Mouse (Mus musculus): ENCODE measurements at regions not wholly inside any gene's neighbourhood (a gene's known extent, or its start where the extent isn't known, plus 50 kb on each side); places are given as distances from the start of the nearest gene placed in this dataset.

DNA sequence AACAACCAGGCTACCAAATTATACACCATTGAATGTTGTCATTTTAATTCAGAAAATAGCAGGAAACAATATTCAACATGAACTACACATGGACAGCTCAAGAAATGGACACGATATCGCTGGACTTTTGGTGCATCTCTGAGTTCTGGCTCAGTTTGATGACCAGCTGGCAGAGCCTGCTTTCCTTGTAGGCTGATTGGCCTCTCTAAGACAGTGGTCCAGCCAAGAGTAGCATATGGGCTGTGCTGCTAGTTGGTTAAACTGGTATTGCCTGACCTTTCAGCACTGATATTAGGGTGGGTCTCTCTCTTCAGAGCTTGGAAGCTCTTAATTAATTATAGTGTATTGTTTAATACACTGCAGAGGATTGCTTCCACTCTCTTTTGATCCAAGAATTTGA lies 705.8 kb upstream of the Ddx18 start:
- no peak for DNase-seq (ENCODE audit: low read depth, low spot score)

DNA sequence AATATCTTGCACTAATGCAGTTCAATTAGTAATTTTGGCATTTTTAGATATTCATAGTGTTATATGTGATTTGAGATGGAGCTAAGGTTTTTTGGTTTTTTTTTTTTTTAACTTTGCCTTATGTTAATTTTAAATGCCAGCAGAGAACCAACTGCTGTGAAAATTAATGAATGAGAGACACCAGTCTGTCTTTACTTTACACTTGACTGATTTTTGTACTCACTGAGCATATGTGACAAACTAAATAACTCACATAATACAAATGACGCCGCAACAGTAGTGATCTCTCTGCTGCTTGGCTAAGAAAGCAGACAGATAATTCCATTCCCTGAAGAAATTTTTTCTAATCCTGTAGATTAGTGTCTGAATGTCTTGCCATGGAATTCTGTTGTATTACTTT lies 675.2 kb upstream of the Ddx18 start:
- no peak for DNase-seq (ENCODE audit: low read depth, low spot score)

DNA sequence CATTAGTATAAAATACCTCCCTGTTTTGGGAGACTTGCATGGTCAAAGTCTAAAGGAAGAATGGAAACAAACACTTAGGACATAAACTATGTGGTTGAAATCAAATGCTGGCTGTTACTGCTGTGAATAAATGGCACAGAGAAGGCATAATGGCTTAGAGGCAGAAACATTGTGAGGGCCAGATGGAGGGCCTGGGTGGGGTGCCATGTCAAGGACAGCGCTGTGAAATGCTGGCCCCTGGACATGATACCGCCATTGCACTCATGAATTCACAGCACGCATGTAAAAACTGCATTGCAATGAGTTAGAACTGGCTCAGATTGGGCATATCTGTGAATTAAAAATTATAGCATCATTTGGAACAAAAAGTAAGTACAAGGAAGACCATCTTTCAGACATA lies 673.7 kb upstream of the Ddx18 start:
- no peak for DNase-seq (ENCODE audit: low read depth, low spot score)

DNA sequence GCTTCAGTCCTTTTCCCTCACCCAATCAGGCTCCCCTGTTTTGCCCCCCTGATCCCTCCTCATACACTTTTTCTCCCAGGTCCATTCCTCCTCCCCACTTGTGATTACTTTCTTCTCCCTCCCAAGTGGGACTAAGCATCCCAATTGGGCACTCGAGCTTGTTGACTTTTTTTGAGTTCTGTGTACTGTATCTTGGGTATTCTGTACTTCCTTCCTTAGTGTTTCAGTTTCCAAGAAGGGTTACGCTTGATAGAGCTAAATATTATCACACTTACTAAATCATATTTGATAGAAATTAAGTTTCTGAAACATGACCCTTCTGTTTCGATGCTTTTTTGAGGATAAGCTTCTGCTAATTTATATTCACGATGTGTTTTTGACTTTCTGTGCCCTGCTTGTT lies 662.7 kb upstream of the Ddx18 start:
- no peak for DNase-seq (ENCODE audit: low read depth, low spot score)

DNA sequence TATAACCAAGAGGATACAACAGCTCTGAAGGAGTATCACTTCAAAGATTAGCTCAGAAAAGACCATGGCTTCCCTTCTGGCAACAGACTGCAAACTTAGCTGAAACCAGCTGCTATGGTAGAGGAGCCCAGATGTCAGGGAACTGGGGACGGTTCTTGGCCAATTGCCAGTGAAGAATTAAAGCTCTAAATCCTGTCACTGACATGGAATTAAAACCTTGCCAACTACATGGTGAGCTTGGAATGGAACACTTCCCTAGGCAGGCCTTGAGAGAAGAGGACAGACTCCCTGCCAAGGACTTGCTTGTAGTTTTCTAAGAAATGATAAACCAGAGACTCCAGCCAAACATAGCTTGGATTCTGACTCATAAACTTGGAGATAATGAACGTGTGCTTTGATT lies 644.7 kb upstream of the Ddx18 start:
- no peak for DNase-seq (ENCODE audit: low read depth, low spot score)

DNA sequence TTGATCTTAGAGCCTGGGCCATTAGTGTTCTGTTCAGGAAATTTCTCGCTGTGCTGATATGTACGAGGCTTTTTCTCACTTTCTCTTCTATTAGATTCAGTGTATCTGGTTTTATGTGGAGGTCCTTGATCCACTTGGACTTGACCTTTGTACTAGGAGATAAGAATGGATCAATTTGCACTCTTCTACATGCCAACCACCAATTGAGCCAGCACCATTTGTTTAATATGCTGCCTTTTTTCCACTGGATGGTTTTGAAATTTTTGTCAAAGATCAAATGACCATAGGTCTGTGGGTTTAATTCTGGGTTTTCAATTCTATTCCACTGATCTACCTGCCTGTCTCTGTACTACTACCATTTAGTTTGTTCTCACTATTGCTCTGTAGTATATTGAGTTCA lies 640.8 kb upstream of the Ddx18 start:
- no peak for DNase-seq (ENCODE audit: low read depth, low spot score)

DNA sequence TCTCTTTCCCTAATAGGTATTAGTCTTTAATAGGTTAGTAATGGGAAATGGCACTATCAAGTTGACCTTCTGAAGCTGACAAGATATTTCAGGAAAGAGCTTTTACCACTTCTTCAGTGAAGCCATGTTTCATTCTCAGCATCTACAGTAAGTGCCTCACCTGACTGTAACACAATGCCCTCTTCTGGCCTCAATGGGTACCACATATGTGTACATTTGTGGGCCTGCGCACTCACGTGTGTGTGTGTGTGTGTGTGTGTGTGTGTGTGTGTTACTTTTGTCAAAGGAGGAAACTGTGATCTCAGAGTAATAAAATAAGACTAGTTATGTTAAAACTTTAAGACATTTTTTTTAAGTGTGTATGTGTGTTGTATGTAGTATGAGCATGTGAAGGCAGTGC lies 601.8 kb upstream of the Ddx18 start:
- DNase-seq (ENCODE audit: low read depth, low spot score), result peak; percentile 10

DNA sequence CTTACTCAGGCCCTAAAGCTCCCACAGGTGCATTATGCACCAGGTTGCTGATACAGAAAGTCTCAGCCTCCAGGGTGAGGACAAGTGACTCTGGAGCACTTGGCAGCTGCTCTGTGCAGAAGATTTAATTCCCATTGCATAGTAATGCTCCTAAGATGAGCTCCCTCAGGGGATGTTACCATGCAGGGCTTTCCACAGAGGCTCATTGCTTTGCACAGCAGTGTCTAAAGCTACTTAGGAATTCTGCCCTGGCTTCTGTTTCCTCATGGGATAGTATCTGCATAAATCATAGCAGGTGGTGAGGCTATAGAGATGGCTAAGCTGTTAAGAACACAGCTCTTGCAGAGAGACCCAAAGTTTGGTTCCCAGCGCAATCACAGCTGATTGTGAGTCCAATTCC lies 594.0 kb upstream of the Ddx18 start:
- no peak for DNase-seq (ENCODE audit: low read depth, low spot score)

DNA sequence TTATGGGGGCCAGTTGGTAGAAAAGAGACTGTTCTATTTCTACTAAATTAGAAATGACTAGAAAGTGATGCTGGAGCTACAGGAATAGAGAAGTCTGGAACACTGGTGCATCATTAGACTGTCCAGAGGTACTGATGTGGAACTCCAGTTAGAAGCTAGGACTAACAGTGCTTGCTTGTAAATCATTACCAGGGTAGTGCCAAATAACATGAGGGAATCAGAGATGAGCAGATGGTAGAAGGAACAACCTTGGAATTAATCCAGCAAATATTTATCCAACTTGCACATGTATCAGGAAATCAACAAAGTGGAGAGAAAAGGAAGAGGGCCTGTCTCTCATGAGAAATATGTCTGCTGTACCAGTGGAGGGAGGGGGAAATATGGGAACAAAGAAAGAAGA lies 573.6 kb upstream of the Ddx18 start:
- no peak for DNase-seq (ENCODE audit: low read depth, low spot score)

DNA sequence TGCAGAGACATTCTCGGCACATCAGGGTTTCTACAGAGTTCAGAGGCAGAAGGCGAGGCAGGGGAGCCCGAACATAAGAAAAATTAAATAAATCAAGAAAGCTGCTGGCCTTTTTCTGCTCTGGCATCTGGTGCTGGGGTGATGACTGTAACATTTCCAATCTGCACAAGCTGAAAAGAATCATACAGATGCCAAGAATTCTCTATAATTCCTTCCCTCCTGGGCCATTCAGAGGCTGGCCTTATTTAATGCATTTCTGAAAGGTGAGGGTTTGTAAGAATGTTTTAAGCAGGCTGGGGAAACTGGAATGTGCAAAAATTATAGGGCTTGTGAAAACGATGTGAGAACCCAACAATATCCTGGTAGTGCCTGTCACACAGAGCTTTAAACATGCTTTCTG lies 556.2 kb upstream of the Ddx18 start:
- DNase-seq (ENCODE audit: low read depth, low spot score), result no peak

DNA sequence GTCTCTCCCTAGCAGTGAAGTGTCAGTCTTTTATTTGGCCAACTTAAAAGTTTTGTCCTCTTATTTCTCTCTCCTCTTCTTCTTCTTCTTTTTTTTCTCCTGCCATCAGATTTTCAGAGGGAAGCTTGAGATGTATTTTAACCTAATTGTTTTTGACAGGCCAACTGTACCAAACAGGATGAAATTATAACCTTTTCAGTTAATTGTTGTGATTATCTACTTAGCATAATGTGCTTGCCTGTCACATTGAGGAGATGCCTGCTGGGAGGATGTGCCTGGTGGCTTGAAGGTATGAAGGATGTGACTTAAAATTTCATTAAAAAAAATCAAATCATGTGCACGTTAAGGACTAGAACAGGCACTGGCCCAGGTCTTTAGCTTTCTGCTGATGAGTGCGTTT lies 527.9 kb upstream of the Ddx18 start:
- no peak for DNase-seq (ENCODE audit: low read depth, low spot score)

DNA sequence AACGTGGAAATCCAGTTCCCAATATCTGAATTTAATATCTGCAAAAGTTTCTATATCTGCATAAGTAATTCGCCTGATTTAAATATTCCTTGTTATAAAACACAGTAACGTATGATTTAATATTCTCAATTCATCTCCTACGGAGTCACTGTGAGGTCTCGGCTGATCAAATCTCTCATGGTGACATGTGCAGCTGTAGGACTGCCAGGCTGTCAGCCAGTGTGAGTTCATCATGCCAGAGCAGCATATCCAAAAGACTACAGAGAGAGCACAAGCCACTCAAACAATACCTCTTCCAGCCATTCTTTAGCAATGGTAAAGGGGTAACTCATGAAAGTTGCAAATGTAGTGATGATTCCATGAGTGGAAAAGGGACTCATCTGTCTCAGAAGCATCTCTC lies 514.7 kb upstream of the Ddx18 start:
- DNase-seq (ENCODE audit: low read depth, low spot score), result no peak

DNA sequence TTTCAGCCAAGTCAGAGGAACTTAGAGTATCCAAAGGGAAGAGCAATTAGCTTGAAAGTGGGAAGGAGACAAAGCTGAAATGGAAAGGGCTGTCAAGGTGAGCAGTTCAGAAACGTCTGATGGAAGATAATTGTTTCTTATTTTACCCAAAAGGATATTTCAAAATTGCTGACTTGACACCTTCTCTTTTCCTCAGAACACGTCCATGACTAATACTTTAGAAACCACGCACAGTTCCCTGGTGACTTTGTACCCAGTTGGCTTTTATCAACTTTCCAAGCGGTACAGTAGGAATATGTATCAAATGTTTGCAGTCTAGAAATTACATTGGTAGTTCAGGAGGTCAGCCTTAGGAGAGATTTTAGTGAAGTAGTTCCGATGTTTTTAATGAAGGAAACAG lies 508.3 kb upstream of the Ddx18 start:
- no peak for DNase-seq (ENCODE audit: low read depth, low spot score)

DNA sequence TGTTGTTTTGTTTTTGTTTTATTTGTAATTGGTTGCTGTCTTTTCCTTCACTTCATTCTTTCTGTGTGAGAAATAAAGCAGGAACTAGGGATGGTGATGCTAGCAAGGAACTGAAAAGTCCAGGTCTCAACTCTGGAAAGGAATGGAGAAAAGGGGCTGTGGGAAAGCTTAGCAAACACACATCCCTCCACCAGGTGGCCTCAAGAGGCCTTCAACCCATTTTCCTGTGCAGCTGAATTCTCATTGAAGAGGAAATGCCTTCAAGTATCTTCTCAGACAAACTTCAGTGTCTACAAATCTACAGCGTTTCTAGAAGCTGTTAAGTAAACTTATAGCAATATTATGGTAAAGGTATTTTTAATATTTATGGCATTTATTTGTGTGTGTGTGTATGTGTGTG lies 487.4 kb upstream of the Ddx18 start:
- DNase-seq (ENCODE audit: low read depth, low spot score), result peak; percentile 2

DNA sequence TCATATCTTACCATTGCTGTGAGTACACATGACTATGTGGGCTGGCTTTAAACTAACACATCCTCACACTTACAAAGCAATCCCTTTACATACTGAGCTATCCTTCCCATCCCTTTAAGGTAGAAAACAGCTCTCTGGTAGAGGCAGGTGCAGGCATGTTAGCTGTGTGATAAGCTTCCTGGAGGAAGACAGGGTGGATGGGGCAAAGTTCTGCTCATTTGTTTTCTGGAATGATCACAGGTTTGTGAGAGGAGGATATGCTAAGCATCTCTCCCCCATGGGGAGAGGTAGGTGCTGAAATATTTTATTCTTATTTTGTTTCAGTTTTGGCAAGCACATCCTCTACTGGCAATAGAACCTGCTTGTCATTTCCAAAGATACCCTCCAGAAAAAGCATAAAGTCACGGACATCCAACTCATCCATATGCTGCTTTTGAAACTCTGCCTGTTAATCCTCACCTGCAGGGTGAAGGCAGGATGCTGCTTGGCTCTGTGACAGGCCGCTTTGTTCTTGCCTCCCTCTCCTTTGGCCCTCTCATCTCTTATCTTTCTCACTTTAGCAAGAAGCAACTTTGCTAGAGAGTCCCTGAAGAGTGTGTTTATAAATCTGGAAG lies 480.4 kb upstream of the Ddx18 start:
- DNase-seq (ENCODE audit: low read depth, low spot score), result no peak

DNA sequence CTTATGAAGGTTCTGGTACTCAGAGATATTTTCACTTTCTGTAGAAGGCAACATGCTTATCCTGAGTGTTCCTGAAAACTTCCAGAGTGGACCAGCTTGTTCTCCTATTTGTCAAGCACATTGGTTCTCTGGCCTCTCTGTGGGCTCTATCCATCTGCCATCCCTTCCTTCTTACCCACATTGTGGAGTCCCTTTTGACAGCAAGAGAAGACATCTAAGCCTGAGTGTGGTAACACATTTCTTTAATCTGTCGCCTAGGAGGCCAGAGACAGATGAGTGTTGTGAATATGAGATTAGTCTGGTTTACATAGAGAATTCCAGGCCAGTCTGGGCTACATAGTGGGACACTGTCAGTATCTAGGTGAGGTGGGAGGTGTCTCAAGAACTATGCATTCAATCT lies 476.1 kb upstream of the Ddx18 start:
- no peak for DNase-seq (ENCODE audit: low read depth, low spot score)

DNA sequence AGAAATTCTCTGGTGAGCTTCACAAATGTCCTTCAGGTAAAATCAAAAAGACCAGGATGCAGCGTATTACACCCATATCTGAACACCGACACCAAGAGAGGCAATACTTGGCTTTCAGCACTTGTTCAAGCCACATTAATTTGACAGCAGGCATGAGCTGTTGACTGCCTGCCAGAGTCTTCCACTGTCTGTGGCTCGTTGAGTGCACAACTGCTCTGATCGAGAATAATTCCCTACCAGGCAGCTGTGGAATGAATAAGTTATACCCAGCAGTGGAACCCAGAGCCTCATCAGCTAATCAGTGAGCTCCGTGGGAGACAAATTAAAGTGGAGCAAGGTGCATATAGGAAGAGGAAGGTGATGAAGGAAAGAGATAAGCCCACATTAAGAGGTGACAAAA lies 475.3 kb upstream of the Ddx18 start:
- no peak for DNase-seq (ENCODE audit: low read depth, low spot score)

DNA sequence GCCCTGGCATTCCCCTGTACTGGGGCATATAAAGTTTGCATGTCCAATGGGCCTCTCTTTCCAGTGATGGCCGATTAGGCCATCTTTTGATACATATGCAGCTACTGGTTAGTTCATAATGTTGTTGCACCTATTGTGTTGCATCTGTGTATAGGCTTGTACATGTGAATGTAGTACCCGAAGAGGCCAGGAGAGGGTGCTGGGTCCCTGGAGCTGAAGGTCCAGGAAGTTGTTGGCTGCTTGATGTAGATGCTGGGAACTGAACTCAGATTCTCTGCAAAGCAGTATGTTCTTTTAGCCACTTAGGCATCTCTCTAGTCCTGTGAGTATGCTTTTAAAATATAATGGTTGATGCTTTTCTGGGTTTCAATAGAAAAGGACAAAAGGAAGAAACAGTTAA lies 440.0 kb upstream of the Ddx18 start:
- peak; percentile 50 for DNase-seq (ENCODE audit: low read depth, low spot score)

DNA sequence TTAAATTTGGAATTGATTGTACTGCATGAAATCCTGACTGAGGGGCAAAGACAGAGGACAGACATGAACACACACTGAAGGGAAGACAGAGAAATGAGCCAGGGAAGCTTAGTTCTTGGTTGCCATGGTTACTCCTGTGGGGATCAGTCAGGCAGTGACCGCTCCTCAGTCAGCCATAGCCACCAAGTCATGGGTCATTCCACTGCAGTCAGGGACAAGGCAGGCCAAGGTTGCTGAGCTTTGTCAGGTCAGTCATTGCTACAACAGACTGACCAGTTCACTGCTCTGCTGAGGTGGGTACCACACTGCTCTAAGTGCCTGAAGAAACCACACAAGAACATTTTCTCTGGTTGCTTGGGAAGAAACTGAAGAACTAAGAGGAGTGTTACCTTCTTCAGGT lies 428.7 kb upstream of the Ddx18 start:
- no peak for DNase-seq (ENCODE audit: low read depth, low spot score)

DNA sequence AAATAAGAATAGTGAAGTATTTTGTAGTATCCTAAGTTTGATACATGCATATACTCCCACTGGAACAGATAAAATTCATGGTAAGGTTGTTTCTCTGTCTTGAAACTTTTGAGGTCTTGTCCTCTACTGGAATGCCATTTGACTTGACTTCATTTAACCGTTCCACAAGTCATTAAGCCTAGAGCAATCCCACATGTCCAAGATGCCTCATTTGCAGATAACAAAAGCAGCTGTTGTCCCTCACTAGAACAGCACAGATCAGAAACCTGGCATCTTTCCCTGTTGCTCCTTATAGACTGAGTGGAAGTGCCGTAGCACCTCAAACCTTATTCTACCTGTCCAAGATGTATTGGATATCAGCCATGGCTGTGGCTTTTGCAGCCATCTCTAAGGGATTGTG lies 422.9 kb upstream of the Ddx18 start:
- no peak for DNase-seq (ENCODE audit: low read depth, low spot score)

DNA sequence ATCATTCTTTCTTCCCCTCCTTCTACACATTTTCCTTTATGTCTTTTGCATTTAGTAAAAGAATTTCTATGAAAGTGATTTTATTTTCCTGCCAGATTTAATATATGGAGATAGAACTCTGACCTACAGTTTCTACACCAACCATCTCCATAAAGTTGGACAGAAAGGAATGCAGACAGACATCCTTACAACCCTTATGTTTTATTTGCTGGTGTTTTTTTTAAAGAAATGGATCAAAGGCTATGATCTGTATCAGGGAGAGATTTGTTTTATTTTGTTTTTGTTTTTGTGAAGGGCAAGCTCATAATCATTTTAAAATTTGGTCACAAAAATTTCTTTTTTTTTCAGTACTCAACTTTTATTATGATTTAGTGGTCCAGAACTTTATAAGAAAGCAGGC lies 391.2 kb upstream of the Ddx18 start:
- no peak for DNase-seq (ENCODE audit: low read depth, low spot score)

DNA sequence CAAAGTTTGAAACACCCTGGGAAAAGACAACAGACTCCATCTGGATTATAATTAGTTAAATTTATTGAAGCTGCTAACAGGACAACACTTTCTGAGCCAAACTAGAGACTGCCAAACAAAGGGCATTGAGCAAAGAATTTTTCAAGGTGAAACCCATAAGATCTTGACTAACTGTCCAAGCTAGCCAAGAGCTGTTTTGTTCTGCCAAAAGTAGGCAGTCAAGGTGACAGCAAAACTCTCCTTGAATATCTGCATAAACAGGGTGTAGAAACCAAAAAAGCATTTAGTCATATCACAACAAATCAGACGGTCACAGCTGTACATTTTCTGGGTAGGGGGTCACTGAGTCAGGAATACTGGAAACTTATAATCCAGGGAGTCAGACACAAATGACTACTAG lies 368.1 kb upstream of the Ddx18 start:
- DNase-seq (ENCODE audit: low read depth, low spot score), result no peak

Data from ZHBTc4 (cell line).